Mouse (Mus musculus): ENCODE data around the gene Blmh. TPM values are rescaled to one million over a fixed set of nuclear protein-coding genes. Genes with fewer than 3 reads are reported as not detected.

The Blmh gene
- polyA plus RNA-seq, 1 experiment from 2014 or later, result 118 TPM

DNA sequence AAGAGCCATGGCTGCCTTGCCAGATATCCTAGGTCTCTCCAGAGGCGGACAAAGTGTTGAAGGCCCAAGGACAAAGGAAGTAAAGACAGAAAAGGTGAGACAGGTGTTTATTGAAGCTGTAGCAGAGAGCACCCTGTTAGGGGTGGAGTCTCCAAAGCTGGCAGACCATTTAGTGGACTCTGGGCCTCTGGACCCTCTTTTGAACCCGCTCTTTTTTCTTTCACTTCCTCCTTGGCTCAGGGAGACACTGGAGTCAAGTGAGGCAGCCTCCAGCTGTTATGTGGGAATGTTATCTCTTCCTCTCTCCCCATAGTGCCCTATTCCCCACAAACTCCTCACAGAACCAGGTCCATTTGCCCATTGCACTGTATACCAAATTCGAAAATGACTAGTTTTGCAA is 31.6 kb upstream of the Blmh start:
- no peak for ATAC-seq (ENCODE audit: low FRiP score, low TSS enrichment)
- H3K36me3 ChIP-seq (ENCODE audit: control insufficient read depth, insufficient read depth, low read length), result no peaks in the 10 kb centered on the region
- no peak overlapping the region for H3K9ac ChIP-seq (ENCODE audit: low read length)
- no peak overlapping the region for H3K4me2 ChIP-seq (replicated peaks; ENCODE audit: low read depth)
- no peaks in the 10 kb centered on the region for H3K9me3 ChIP-seq (ENCODE audit: control insufficient read depth, low read length)
- peaks cover 5% of the 10 kb centered on the region; the same call in 1 of the 2 replicates for H3K4me1 ChIP-seq (replicated peaks; ENCODE audit: control insufficient read depth, insufficient read depth)
- WGBS, result 75% methylated on average over 3 of the region's 3 CpGs
- H3K4me3 ChIP-seq (ENCODE audit: low read depth, low read length), result no peak overlapping the region
- H3K27me3 ChIP-seq (ENCODE audit: control insufficient read depth, insufficient read depth, low read length), result no peaks in the 10 kb centered on the region
- DNase-seq (ENCODE audit: low spot score), result no peak
- no peak for TF ChIP-seq CTCF (IDR thresholded peaks at IDR 0.05; ENCODE audit: low read depth)
- no peak for TF ChIP-seq EP300 (optimal IDR thresholded peaks at IDR 0.05)
- H3K27ac ChIP-seq (replicated peaks), result no peak overlapping the region; the same call in 1 of the 2 replicates

DNA sequence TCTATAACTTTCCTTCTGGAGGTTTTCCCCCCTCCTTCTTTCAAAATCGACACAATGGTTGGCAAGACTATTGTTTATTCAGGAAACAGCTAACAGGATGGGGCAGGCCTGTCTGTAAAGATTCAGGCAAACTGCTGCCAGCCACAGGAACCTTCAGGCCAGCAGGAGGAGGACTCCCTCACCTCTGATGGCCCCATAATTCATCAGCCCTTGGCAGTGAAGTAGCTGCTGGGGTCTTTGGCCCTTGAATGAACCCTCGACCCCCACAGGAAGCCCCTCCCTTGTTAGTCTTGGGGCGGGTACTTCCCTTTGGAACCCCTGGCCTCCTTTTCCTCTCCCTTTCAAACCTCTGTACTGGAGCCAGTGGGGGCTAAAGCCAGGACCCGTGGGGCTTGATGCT is 31.0 kb upstream of the Blmh start:
- ATAC-seq (ENCODE audit: low FRiP score, low TSS enrichment), result peak; percentile 24; the same call in 1 of the 2 replicates
- Histone ChIP-seq H3K4me1 (replicated peaks; ENCODE audit: control insufficient read depth, insufficient read depth) (peaks cover 9% of the 10 kb centered on the region; the same call in 1 of the 2 replicates), H3K4me3 (ENCODE audit: low read depth, low read length) (no peak overlapping the region), H3K4me2 (replicated peaks; ENCODE audit: low read depth) (0 out of 2 replicates have a peak overlapping the region, but pooled peaks have one; percentile 5), H3K9ac (ENCODE audit: low read length) (no peak overlapping the region), H3K27ac (replicated peaks) (no peak overlapping the region), H3K36me3 (ENCODE audit: control insufficient read depth, insufficient read depth, low read length) (no peaks in the 10 kb centered on the region), H3K27me3 (ENCODE audit: control insufficient read depth, insufficient read depth, low read length) (no peaks in the 10 kb centered on the region), H3K9me3 (ENCODE audit: control insufficient read depth, low read length) (no peaks in the 10 kb centered on the region)
- 5% methylated on average over 4 of the region's 4 CpGs for WGBS
- no peak for DNase-seq (ENCODE audit: low spot score)
- TF ChIP-seq EP300 (optimal IDR thresholded peaks at IDR 0.05) (no peak), CTCF (IDR thresholded peaks at IDR 0.05; ENCODE audit: low read depth) (peak; percentile 38)

DNA sequence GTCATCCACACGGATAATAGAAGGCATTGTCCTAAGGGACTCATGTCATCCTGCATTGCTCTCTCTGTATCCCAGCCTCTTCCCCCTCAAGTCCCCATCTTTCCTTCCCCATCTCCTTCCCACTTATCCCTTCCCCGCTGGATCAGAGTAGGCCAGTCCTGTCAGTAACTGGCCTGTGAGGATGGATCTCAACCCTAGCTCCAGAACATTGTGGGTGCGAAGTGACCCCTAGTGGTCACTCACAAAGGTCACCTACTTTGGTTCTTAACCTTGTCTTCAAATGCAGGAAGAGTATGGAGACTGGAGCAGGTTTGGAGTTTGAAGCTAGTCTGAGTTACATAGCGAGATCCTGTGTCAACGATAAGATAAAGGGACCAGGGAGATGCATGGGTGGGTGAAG is 30.4 kb upstream of the Blmh start:
- ATAC-seq (ENCODE audit: low FRiP score, low TSS enrichment) (peak; percentile 65), DNase-seq (ENCODE audit: low spot score) (peak; percentile 73)
- Histone ChIP-seq H3K4me3 (ENCODE audit: low read depth, low read length) (no peak overlapping the region), H3K27ac (replicated peaks) (no peak overlapping the region), H3K36me3 (ENCODE audit: control insufficient read depth, insufficient read depth, low read length) (no peaks in the 10 kb centered on the region), H3K27me3 (ENCODE audit: control insufficient read depth, insufficient read depth, low read length) (no peaks in the 10 kb centered on the region), H3K9ac (ENCODE audit: low read length) (no peak overlapping the region), H3K4me1 (replicated peaks; ENCODE audit: control insufficient read depth, insufficient read depth) (peaks cover 9% of the 10 kb centered on the region; the same call in 1 of the 2 replicates), H3K4me2 (replicated peaks; ENCODE audit: low read depth) (no peak overlapping the region), H3K9me3 (ENCODE audit: control insufficient read depth, low read length) (no peaks in the 10 kb centered on the region)
- TF ChIP-seq EP300 (optimal IDR thresholded peaks at IDR 0.05) (no peak), CTCF (IDR thresholded peaks at IDR 0.05; ENCODE audit: low read depth) (peak; percentile 96)
- 29% methylated on average over 5 of the region's 5 CpGs for WGBS

DNA sequence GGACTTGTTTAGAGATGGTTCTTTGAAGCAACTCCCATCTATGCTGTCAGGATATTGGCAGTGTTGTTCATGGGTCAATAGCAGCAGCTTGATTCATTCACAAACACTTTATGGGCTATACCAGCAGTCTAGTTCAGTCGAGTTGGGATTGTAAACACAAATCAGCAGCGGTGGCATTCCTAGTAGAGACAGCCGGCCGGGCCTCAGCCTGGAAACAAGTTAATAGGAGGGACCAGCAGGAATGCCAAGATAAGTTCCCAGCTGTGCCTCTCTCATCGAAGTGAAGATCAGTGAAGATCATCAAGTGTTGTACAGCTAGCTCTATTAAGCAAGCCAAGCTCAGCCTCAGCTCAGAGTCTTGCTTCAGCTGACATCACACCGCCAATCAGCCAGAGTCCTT is 28.2 kb upstream of the Blmh start:
- H3K4me1 ChIP-seq (replicated peaks; ENCODE audit: control insufficient read depth, insufficient read depth), result peaks cover 9% of the 10 kb centered on the region; the same call in 1 of the 2 replicates
- TF ChIP-seq EP300 (optimal IDR thresholded peaks at IDR 0.05) (no peak), CTCF (IDR thresholded peaks at IDR 0.05; ENCODE audit: low read depth) (no peak)
- H3K9ac ChIP-seq (ENCODE audit: low read length), result no peak overlapping the region
- H3K36me3 ChIP-seq (ENCODE audit: control insufficient read depth, insufficient read depth, low read length), result no peaks in the 10 kb centered on the region
- no peaks in the 10 kb centered on the region for H3K27me3 ChIP-seq (ENCODE audit: control insufficient read depth, insufficient read depth, low read length)
- no peak overlapping the region for H3K27ac ChIP-seq (replicated peaks)
- no peak overlapping the region for H3K4me3 ChIP-seq (ENCODE audit: low read depth, low read length)
- no peak for DNase-seq (ENCODE audit: low spot score)
- no peak for ATAC-seq (ENCODE audit: low FRiP score, low TSS enrichment)
- 30% methylated on average over 6 of the region's 6 CpGs for WGBS
- H3K9me3 ChIP-seq (ENCODE audit: control insufficient read depth, low read length), result no peaks in the 10 kb centered on the region
- H3K4me2 ChIP-seq (replicated peaks; ENCODE audit: low read depth), result no peak overlapping the region

DNA sequence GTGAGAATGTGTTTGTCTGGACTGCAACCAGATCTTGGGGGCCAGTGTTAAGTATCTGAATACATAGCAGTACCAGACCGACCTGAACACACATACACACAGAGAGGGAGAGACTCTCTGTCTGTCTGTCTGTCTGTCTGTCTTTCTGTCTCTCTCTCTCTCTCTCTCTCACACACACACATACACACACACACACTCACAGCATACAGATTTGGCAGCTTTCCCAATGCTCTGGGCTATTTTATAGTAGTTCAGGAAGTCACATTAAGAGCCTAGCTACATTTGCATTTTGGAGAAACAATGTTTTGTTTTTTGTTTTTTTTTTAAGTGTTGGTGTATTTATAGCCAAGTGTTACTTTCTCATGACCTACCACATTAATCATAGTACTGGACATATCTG is 27.5 kb upstream of the Blmh start:
- ATAC-seq (ENCODE audit: low FRiP score, low TSS enrichment), result no peak
- no peak overlapping the region for H3K4me3 ChIP-seq (ENCODE audit: low read depth, low read length)
- no peaks in the 10 kb centered on the region for H3K27me3 ChIP-seq (ENCODE audit: control insufficient read depth, insufficient read depth, low read length)
- H3K9me3 ChIP-seq (ENCODE audit: control insufficient read depth, low read length), result no peaks in the 10 kb centered on the region
- 33% methylated on average over 1 of the region's 1 CpGs for WGBS
- H3K4me1 ChIP-seq (replicated peaks; ENCODE audit: control insufficient read depth, insufficient read depth), result peaks cover 9% of the 10 kb centered on the region; the same call in 1 of the 2 replicates
- no peak overlapping the region for H3K4me2 ChIP-seq (replicated peaks; ENCODE audit: low read depth)
- H3K9ac ChIP-seq (ENCODE audit: low read length), result no peak overlapping the region
- H3K36me3 ChIP-seq (ENCODE audit: control insufficient read depth, insufficient read depth, low read length), result no peaks in the 10 kb centered on the region
- TF ChIP-seq CTCF (IDR thresholded peaks at IDR 0.05; ENCODE audit: low read depth) (no peak), EP300 (optimal IDR thresholded peaks at IDR 0.05) (no peak)
- H3K27ac ChIP-seq (replicated peaks), result no peak overlapping the region
- DNase-seq (ENCODE audit: low spot score), result no peak

DNA sequence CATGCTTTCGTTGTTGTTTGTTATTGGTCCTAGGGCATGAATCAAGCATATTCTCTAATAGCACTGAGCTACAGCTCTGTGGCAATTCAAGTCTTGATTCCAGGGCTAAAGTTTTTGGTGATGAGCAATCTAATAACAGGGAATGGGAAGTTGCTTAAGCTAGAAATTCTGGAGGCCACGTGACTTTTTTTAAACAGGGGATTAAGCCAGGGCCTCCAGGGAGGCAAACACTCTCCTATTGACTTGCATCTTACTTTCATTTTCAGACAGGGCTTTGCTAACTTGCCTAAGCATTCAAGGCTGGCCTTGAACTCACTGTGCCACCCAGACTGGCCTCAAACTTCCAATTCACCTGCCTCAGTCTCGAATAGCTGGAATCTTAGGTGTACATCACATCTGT is 26.7 kb upstream of the Blmh start:
- 31% methylated on average over 3 of the region's 3 CpGs for WGBS
- Histone ChIP-seq H3K4me2 (replicated peaks; ENCODE audit: low read depth) (no peak overlapping the region), H3K4me3 (ENCODE audit: low read depth, low read length) (no peak overlapping the region), H3K9me3 (ENCODE audit: control insufficient read depth, low read length) (no peaks in the 10 kb centered on the region), H3K27me3 (ENCODE audit: control insufficient read depth, insufficient read depth, low read length) (no peaks in the 10 kb centered on the region), H3K9ac (ENCODE audit: low read length) (no peak overlapping the region), H3K36me3 (ENCODE audit: control insufficient read depth, insufficient read depth, low read length) (no peaks in the 10 kb centered on the region), H3K4me1 (replicated peaks; ENCODE audit: control insufficient read depth, insufficient read depth) (peaks cover 9% of the 10 kb centered on the region; the same call in 1 of the 2 replicates), H3K27ac (replicated peaks) (peak overlapping the region; percentile 49)
- ATAC-seq (ENCODE audit: low FRiP score, low TSS enrichment), result no peak; the same call in 1 of the 2 replicates
- DNase-seq (ENCODE audit: low spot score), result no peak
- TF ChIP-seq EP300 (optimal IDR thresholded peaks at IDR 0.05) (no peak), CTCF (IDR thresholded peaks at IDR 0.05; ENCODE audit: low read depth) (no peak)
